Mouse (Mus musculus) myocyte (in vitro differentiated cells): ENCODE measurements at regions not wholly inside any gene's neighbourhood (a gene's known extent, or its start where the extent isn't known, plus 50 kb on each side); places are given as distances from the start of the nearest gene placed in this dataset.

Experiments
- E2F4 ChIP-seq: IDR thresholded peaks from one replicate; pipeline ENCODE4 v1.6.1; 2011; ENCODE audit warnings: mild to moderate bottlenecking, control low read depth, moderate library complexity; ENCODE audit not compliant: insufficient read depth
- MAX ChIP-seq: IDR thresholded peaks from one replicate; pipeline ENCODE4 v1.6.1; 2011; ENCODE audit warnings: low read depth, mild to moderate bottlenecking, control low read depth
- MYOG ChIP-seq, 3 experiments: IDR thresholded peaks; one replicate each; pipeline ENCODE4 v1.6.1; 2011; ENCODE audit warnings: control low read depth in 2 of 3, low read depth in 2 of 3, mild to moderate bottlenecking in 2 of 3; ENCODE audit not compliant: insufficient read length in 2 of 3, control insufficient read depth in 1 of 3, insufficient read depth in 1 of 3
- TCF3 ChIP-seq: IDR thresholded peaks from one replicate; pipeline ENCODE4 v1.6.1; 2011; ENCODE audit warnings: low read depth, control low read depth; ENCODE audit not compliant: insufficient read length

DNA sequence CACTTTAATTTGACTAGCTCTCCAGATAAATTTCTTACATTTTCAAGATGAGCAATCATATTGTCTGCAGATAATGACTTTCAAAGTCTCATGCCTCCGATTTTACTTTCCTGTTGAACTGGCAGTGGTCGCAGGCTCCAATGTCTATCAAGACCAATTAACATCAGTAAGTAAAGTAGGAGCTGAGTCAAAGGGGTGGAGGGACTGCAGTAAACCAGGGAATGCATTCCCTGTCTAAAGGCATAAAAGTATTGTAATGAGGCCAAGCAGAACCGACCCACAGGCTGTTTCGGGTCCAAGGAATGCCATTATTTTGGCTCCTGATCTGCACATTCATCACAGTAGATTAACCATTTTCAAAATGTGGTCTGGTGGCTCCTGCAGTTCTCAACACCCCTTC lies 411.0 kb downstream of the Gja1 start:
- TF ChIP-seq E2F4: no peak
- TF ChIP-seq MAX: no peak
- TF ChIP-seq MYOG (IDR thresholded peaks at IDR 0.05; ENCODE audit: control insufficient read depth in 1 of 3, insufficient read depth in 1 of 3, insufficient read length in 2 of 3, low read depth in 2 of 3): no peak
- TF ChIP-seq TCF3: no peak
